Mouse (Mus musculus) CH12.LX (cell line): ENCODE results near the gene Kdm1b. TPM values are rescaled to one million over a fixed set of nuclear protein-coding genes. Genes with fewer than 3 reads are reported as not detected.

Experiments used
- DNase-seq: peaks from one replicate; pipeline ENCODE4 v3.0.0-alpha.2; 2013; ENCODE audit errors: extremely low read depth
- H3K27ac ChIP-seq: 2 replicates; pipeline ENCODE4 v1.5.1; 2012; ENCODE audit warnings: low read depth, mild to moderate bottlenecking, control low read depth, moderate library complexity; ENCODE audit not compliant: insufficient read depth
- H3K27me3 ChIP-seq: replicated peaks from 2 replicates; pipeline ENCODE3; 2012; ENCODE audit warnings: inconsistent platforms
- H3K36me3 ChIP-seq, 2 experiments: replicated peaks in 1 of 2; 2 replicates each; pipeline versions ENCODE3 to v1.6.1; 2012; ENCODE audit warnings: inconsistent platforms in 1 of 2, low read length in 1 of 2, mild to moderate bottlenecking in 1 of 2, mixed read lengths in 1 of 2, moderate library complexity in 1 of 2; ENCODE audit not compliant: control insufficient read depth in 1 of 2, insufficient read depth in 1 of 2
- H3K4me1 ChIP-seq, 2 experiments: 2 replicates each; pipeline ENCODE4 v1.6.1; 2012; ENCODE audit warnings: inconsistent platforms in 1 of 2, moderate library complexity in 1 of 2; ENCODE audit not compliant: insufficient read depth in 2 of 2, control insufficient read depth in 1 of 2
- H3K4me2 ChIP-seq: 2 replicates; pipeline ENCODE4 v1.6.1; 2012; ENCODE audit warnings: low read depth, mild to moderate bottlenecking, control low read depth; ENCODE audit not compliant: poor library complexity, insufficient read depth, severe bottlenecking
- H3K4me3 ChIP-seq, 3 experiments: fragments of 150-350 bp in 1 of 3; sonication (generic) in 1 of 3; replicated peaks in 1 of 3; 2 replicates each; pipeline versions ENCODE3 to v1.5.1; 2011 to 2012; ENCODE audit warnings: low read depth in 2 of 3, low read length in 2 of 3, mild to moderate bottlenecking in 2 of 3, moderate library complexity in 2 of 3, control low read depth in 1 of 3, improper control_type of control experiment in 1 of 3, inconsistent platforms in 1 of 3, mixed read lengths in 1 of 3; ENCODE audit not compliant: poor library complexity in 1 of 3
- H3K79me2 ChIP-seq: replicated peaks from 2 replicates; pipeline ENCODE4 v1.6.1; 2012; ENCODE audit warnings: mild to moderate bottlenecking, moderate library complexity; ENCODE audit not compliant: control insufficient read depth, poor library complexity, insufficient read depth, severe bottlenecking; ENCODE audit errors: extremely low read depth
- H3K9ac ChIP-seq: 2 replicates; pipeline ENCODE4 v1.6.1; 2012; ENCODE audit warnings: low read depth, mild to moderate bottlenecking, control low read depth, moderate library complexity; ENCODE audit not compliant: insufficient read depth
- H3K9me3 ChIP-seq: replicated peaks from 2 replicates; pipeline ENCODE3; 2012; ENCODE audit warnings: low read length, inconsistent platforms, mixed read lengths
- CTCF ChIP-seq, 2 experiments: IDR thresholded peaks in 1 of 2; conservative IDR thresholded peaks in 1 of 2; 2 replicates each; pipeline ENCODE4 v1.5.1; 2011 to 2012; ENCODE audit warnings: low read depth in 2 of 2, low read length in 2 of 2, improper control_type of control experiment in 1 of 2, inconsistent platforms in 1 of 2, mild to moderate bottlenecking in 1 of 2, moderate library complexity in 1 of 2
- E2F4 ChIP-seq: IDR thresholded peaks from 2 replicates; pipeline ENCODE4 v1.6.1; 2011; ENCODE audit warnings: low read depth, low read length, improper control_type of control experiment; ENCODE audit not compliant: insufficient replicate concordance
- EP300 ChIP-seq: IDR thresholded peaks from 2 replicates; pipeline ENCODE4 v1.6.1; 2011; ENCODE audit warnings: low read length, improper control_type of control experiment
- GABPA ChIP-seq: IDR thresholded peaks from 2 replicates; pipeline ENCODE4 v1.6.1; 2012; ENCODE audit warnings: low read depth, low read length, improper control_type of control experiment, inconsistent platforms; ENCODE audit not compliant: insufficient replicate concordance
- JUND ChIP-seq: conservative IDR thresholded peaks from 2 replicates; pipeline ENCODE4 v1.6.1; 2011; ENCODE audit warnings: low read depth, low read length, improper control_type of control experiment
- MAFK ChIP-seq: IDR thresholded peaks from 2 replicates; pipeline ENCODE4 v1.6.1; 2011; ENCODE audit warnings: low read length, improper control_type of control experiment; ENCODE audit not compliant: insufficient replicate concordance
- MAX ChIP-seq: IDR thresholded peaks from 2 replicates; pipeline ENCODE4 v1.6.1; 2011; ENCODE audit warnings: low read length, improper control_type of control experiment
- MAZ ChIP-seq: IDR thresholded peaks from 2 replicates; pipeline ENCODE4 v1.6.1; 2012; ENCODE audit warnings: low read depth, mild to moderate bottlenecking, inconsistent platforms, low read length, improper control_type of control experiment, moderate library complexity
- MXI1 ChIP-seq: IDR thresholded peaks from 2 replicates; pipeline ENCODE4 v1.6.1; 2011; ENCODE audit warnings: mild to moderate bottlenecking, low read depth, low read length, improper control_type of control experiment
- NELFE ChIP-seq: IDR thresholded peaks from 2 replicates; pipeline ENCODE4 v1.6.1; 2011; ENCODE audit warnings: low read depth, low read length, improper control_type of control experiment
- POLR2AphosphoS2 ChIP-seq: IDR thresholded peaks from 2 replicates; pipeline ENCODE4 v1.6.1; 2011; ENCODE audit warnings: low read depth, low read length, improper control_type of control experiment
- RAD21 ChIP-seq: IDR thresholded peaks from 2 replicates; pipeline ENCODE4 v1.6.1; 2011; ENCODE audit warnings: low read depth, mild to moderate bottlenecking, low read length, improper control_type of control experiment, moderate library complexity
- SMC3 ChIP-seq: IDR thresholded peaks from 2 replicates; pipeline ENCODE4 v1.6.1; 2011; ENCODE audit warnings: low read depth, low read length, improper control_type of control experiment
- TBP ChIP-seq: conservative IDR thresholded peaks from 2 replicates; pipeline ENCODE4 v1.6.1; 2011; ENCODE audit warnings: low read depth, low read length, improper control_type of control experiment
- USF1 ChIP-seq: IDR thresholded peaks from 2 replicates; pipeline ENCODE4 v1.6.1; 2014; ENCODE audit warnings: low read depth, mild to moderate bottlenecking, inconsistent platforms, low read length, improper control_type of control experiment
- ZMIZ1 ChIP-seq: IDR thresholded peaks from 2 replicates; pipeline ENCODE4 v1.6.1; 2012; ENCODE audit warnings: low read depth, mild to moderate bottlenecking, inconsistent platforms, low read length, improper control_type of control experiment
- dilution Hi-C: fragments of 300-500 bp; cut with MboI; formaldehyde crosslinking; loops from 2 replicates; pipeline ENCODE4 v1.14.3; 2020; ENCODE audit warnings: low sequenced_read_pairs; ENCODE audit not compliant: extremely low pct_unique_long_range_greater_than_20kb, extremely low pct_ligation_motif_present
- in situ Hi-C: fragments of 300-500 bp; cut with MboI; formaldehyde crosslinking; loops from 3 replicates; pipeline ENCODE4 v1.14.3; 2019; ENCODE audit warnings: low sequenced_read_pairs, low pct_ligation_motif_present, low pct_unique_long_range_greater_than_20kb, mixed read lengths
- polyA plus RNA-seq: library from polyadenylated mRNA; unstranded; fragments of >175 nt; gene quantifications from 2 replicates; pipeline ENCODE4 v1.2.1, GENCODE M21; 2012; ENCODE audit warnings: low read depth; ENCODE audit not compliant: insufficient read length
- total RNA-seq, 2 experiments: library from RNA; depleted of rRNA; stranded (reverse); fragments of 300-350 nt in 1 of 2; fragments of >200 nt in 1 of 2; gene quantifications; 2 replicates each; pipeline ENCODE4 v1.2.3; 2012 to 2014

Kdm1b gene
- total and polyA plus RNA-seq, 3 experiments: 9.8 to 20.3 (median 11.1) TPM

DNA sequence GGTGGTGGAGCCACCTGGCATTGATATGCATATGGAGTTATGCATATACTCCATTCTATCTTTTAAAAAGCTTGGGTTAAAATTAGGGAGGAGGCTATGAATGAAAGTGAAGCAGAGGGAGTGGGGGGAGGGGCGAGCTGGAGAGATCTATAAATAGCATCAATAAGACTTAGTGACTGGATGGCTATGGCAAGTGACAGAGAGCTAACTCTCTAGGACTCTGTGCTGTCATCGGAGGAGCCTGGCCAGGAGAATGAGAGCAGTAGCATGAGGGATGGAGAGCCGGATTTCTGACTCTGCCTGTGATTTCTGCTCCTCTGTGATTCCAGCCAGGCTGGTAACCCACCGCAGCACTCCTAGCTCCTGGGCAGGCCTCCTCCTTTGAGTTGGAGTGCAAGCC, 85.8 kb downstream of the Kdm1b start:
- in situ Hi-C loops: loop anchor here (25.0 kb wide), 1 partner anchor 1333 kb away; no protein-coding TSS in a partner anchor
- Histone ChIP-seq H3K4me3 (no peak overlapping the region), H3K36me3 (no peaks in the 10 kb centered on the region), H3K9ac (no peak overlapping the region), H3K9me3 (peaks cover 2% of the 10 kb centered on the region), H3K79me2 (no peaks in the 10 kb centered on the region), H3K4me1 (peaks cover 0 to 11% of the 10 kb centered on the region in 2 experiments; a peak in 2 of 4 replicates), H3K27me3 (no peaks in the 10 kb centered on the region), H3K27ac (no peak overlapping the region), H3K4me2 (no peak overlapping the region)
- dilution Hi-C loops: no loop called here
- no peak for TF ChIP-seq CTCF (conservative IDR thresholded peaks at IDR 0.05 in 1 of 2, IDR thresholded peaks at IDR 0.05 in 1 of 2; ENCODE audit: low read depth in 2 of 2, low read length in 2 of 2)
- no peak for TF ChIP-seq MXI1
- no peak for TF ChIP-seq SMC3
- TF ChIP-seq GABPA: no peak
- no peak for TF ChIP-seq E2F4
- no peak for TF ChIP-seq TBP
- TF ChIP-seq ZMIZ1: no peak
- no peak for TF ChIP-seq RAD21
- TF ChIP-seq EP300: no peak
- no peak for TF ChIP-seq USF1
- TF ChIP-seq MAFK: no peak
- no peak for TF ChIP-seq NELFE
- DNase-seq: no peak

GRCm38 (mm10) chr13:47133058-47133457, 89.8 kb downstream of the Kdm1b start:
- Histone ChIP-seq H3K79me2 (no peaks in the 10 kb centered on the region), H3K27ac (no peak overlapping the region), H3K4me2 (peak overlapping the region; percentile 16; the same call in 1 of the 2 replicates), H3K4me1 (peaks cover 0 to 16% of the 10 kb centered on the region in 2 experiments; a peak in 2 of 4 replicates), H3K27me3 (no peaks in the 10 kb centered on the region), H3K9me3 (peaks cover 2% of the 10 kb centered on the region), H3K4me3 (no peak overlapping the region), H3K36me3 (no peaks in the 10 kb centered on the region), H3K9ac (no peak overlapping the region)
- TF ChIP-seq MAZ: no peak
- TF ChIP-seq JUND: no peak
- no peak for TF ChIP-seq POLR2AphosphoS2
- no peak for TF ChIP-seq SMC3
- TF ChIP-seq MAX: 0 out of 2 replicates have a peak, but pooled peaks have one; percentile 39
- TF ChIP-seq ZMIZ1: no peak
- in situ Hi-C loops: loop anchor here (25.0 kb wide), 1 partner anchor 1329 kb away; no protein-coding TSS in a partner anchor
- dilution Hi-C loops: no loop called here
- DNase-seq: peak; percentile 21
